Mouse (Mus musculus) forebrain, embryonic 12.5 days (tissue): ENCODE results near the gene Osgin1. TPM values are rescaled to one million over a fixed set of nuclear protein-coding genes. Genes with fewer than 3 reads are reported as not detected.
A peak's percentile ranks its signal among the peaks of the same experiment; 100 is the strongest.

Experiments
- ATAC-seq: fragments of 200-750 bp; cut with Nextera tagmentation; 2 replicates; pipeline ENCODE4 v1.8.0; 2017; ENCODE audit warnings: moderate TSS enrichment; ENCODE audit not compliant: low FRiP score
- H3K27ac ChIP-seq: fragments of 300-500 bp; sonication (generic); 2 replicates; pipeline ENCODE4 v1.5.1; 2016; ENCODE audit warnings: mild to moderate bottlenecking
- H3K27me3 ChIP-seq: fragments of 300-500 bp; sonication (generic); 2 replicates; pipeline ENCODE4 v1.6.1; 2016; ENCODE audit warnings: mild to moderate bottlenecking
- H3K36me3 ChIP-seq: fragments of 300-500 bp; sonication (generic); replicated peaks from 2 replicates; pipeline ENCODE4 v1.6.1; 2016; ENCODE audit warnings: mild to moderate bottlenecking
- H3K4me1 ChIP-seq: fragments of 300-500 bp; sonication (generic); 2 replicates; pipeline ENCODE4 v1.6.1; 2016
- H3K4me2 ChIP-seq: fragments of 300-500 bp; sonication (generic); 2 replicates; pipeline ENCODE4 v1.6.1; 2016; ENCODE audit warnings: mild to moderate bottlenecking, moderate library complexity
- H3K4me3 ChIP-seq: fragments of 300-500 bp; sonication (generic); replicated peaks from 2 replicates; pipeline ENCODE4 v1.5.1; 2016; ENCODE audit warnings: mild to moderate bottlenecking
- H3K9ac ChIP-seq: fragments of 300-500 bp; sonication (generic); 2 replicates; pipeline ENCODE4 v1.6.1; 2016; ENCODE audit warnings: mild to moderate bottlenecking
- H3K9me3 ChIP-seq: fragments of 300-500 bp; sonication (generic); 2 replicates; pipeline ENCODE4 v1.6.1; 2016
- WGBS: fragments of 180-500 bp; shearing (Covaris S2); methylation state at CpG from one replicate; pipeline ENCODE4 v1.1.7; 2016; 5-methylcytosine and 5-hydroxymethylcytosine counted together
- polyA plus RNA-seq: library from polyadenylated mRNA; unstranded; fragments of >200 nt; fragmentation: Nextera tagmentation; extraction: Ambion mirVana; gene quantifications from 2 replicates; pipeline ENCODE4 v1.2.1, GENCODE M21; 2016

Osgin1 gene
- 0.13 and 0.65 TPM in 2 replicates for polyA plus RNA-seq

GRCm38 (mm10) chr8:119433582-119434174 lies at the start of gene Osgin1:
Gene Osgin1 (plus strand): TSS chr8:119434124.
- Histone ChIP-seq H3K4me2 (no peak within 1 kb of the TSS), H3K27ac (no peak within 1 kb of the TSS), H3K36me3 (no peaks in the 10 kb centered on the region), H3K4me1 (peaks cover 5% of the 10 kb centered on the region; the same call in 1 of the 2 replicates), H3K9me3 (no peaks in the 10 kb centered on the region), H3K27me3 (no peaks in the 10 kb centered on the region), H3K9ac (no peak within 1 kb of the TSS), H3K4me3 (no peak within 1 kb of the TSS)
- no peak for ATAC-seq
- 91% methylated on average over 13 of the region's 13 CpGs for WGBS

GRCm38 (mm10) chr8:119384478-119384877 lies 49.4 kb upstream of the Osgin1 start:
- H3K4me2 ChIP-seq, result no peak overlapping the region
- no peaks in the 10 kb centered on the region for H3K4me1 ChIP-seq
- H3K36me3 ChIP-seq, result no peaks in the 10 kb centered on the region
- no peaks in the 10 kb centered on the region for H3K9me3 ChIP-seq
- no peak overlapping the region for H3K27ac ChIP-seq
- no peak overlapping the region for H3K4me3 ChIP-seq
- 23% methylated on average over 10 of the region's 10 CpGs for WGBS
- ATAC-seq, result 0 out of 2 replicates have a peak, but pooled peaks have one; percentile 20
- no peak overlapping the region for H3K9ac ChIP-seq
- peaks cover 8% of the 10 kb centered on the region; the same call in 1 of the 2 replicates for H3K27me3 ChIP-seq

- Histone ChIP-seq H3K27ac (no peak overlapping the region), H3K4me3 (no peak overlapping the region), H3K4me1 (no peaks in the 10 kb centered on the region), H3K9me3 (no peaks in the 10 kb centered on the region), H3K36me3 (no peaks in the 10 kb centered on the region), H3K27me3 (peaks cover 8% of the 10 kb centered on the region; the same call in 1 of the 2 replicates), H3K4me2 (no peak overlapping the region), H3K9ac (no peak overlapping the region)
- ATAC-seq, result no peak
- WGBS, result 81% methylated on average over 6 of the region's 6 CpGs
Measured at GRCm38 (mm10) chr8:119385854-119386253, 48.1 kb upstream of the Osgin1 start.

GRCm38 (mm10) chr8:119386988-119387387 lies 46.9 kb upstream of the Osgin1 start:
- Histone ChIP-seq H3K27me3 (peaks cover 8% of the 10 kb centered on the region; the same call in 1 of the 2 replicates), H3K9ac (no peak overlapping the region), H3K4me3 (no peak overlapping the region), H3K36me3 (no peaks in the 10 kb centered on the region), H3K27ac (no peak overlapping the region), H3K4me1 (no peaks in the 10 kb centered on the region), H3K4me2 (no peak overlapping the region), H3K9me3 (no peaks in the 10 kb centered on the region)
- 83% methylated on average over 6 of the region's 6 CpGs for WGBS
- no peak for ATAC-seq

GRCm38 (mm10) chr8:119394097-119394496 lies 39.8 kb upstream of the Osgin1 start:
- WGBS, result 79% methylated on average over 9 of the region's 9 CpGs
- Histone ChIP-seq H3K9me3 (no peaks in the 10 kb centered on the region), H3K4me1 (peaks cover 15% of the 10 kb centered on the region), H3K9ac (peak overlapping the region; percentile 93; the same call in 1 of the 2 replicates), H3K27me3 (0 out of 2 replicates have a peak, but pooled peaks cover 4% of the 10 kb centered on the region), H3K4me3 (peak overlapping the region; percentile 75), H3K4me2 (peak overlapping the region; percentile 100), H3K36me3 (no peaks in the 10 kb centered on the region; the same call in 1 of the 2 replicates), H3K27ac (0 out of 2 replicates have a peak overlapping the region, but pooled peaks have one; percentile 44)
- peak; percentile 15; the same call in 1 of the 2 replicates for ATAC-seq

GRCm38 (mm10) chr8:119394524-119395026 lies 39.3 kb upstream of the Osgin1 start, which contains the start of gene Mlycd:
Gene Mlycd (plus strand): TSS chr8:119394878.
- H3K27me3 ChIP-seq, result 0 out of 2 replicates have a peak, but pooled peaks cover 4% of the 10 kb centered on the region
- peak within 1 kb of the TSS; percentile 93 for H3K9ac ChIP-seq
- H3K4me3 ChIP-seq, result peak within 1 kb of the TSS; percentile 75
- peak; percentile 97 for ATAC-seq
- H3K36me3 ChIP-seq, result no peaks in the 10 kb centered on the region; the same call in 1 of the 2 replicates
- H3K9me3 ChIP-seq, result no peaks in the 10 kb centered on the region
- WGBS, result 2% methylated on average over 44 of the region's 44 CpGs
- peak within 1 kb of the TSS; percentile 89 for H3K27ac ChIP-seq
- peak within 1 kb of the TSS; percentile 100 for H3K4me2 ChIP-seq
- H3K4me1 ChIP-seq, result peaks cover 15% of the 10 kb centered on the region

GRCm38 (mm10) chr8:119395072-119395950 lies 38.6 kb upstream of the Osgin1 start:
- Histone ChIP-seq H3K36me3 (no peaks in the 10 kb centered on the region; the same call in 1 of the 2 replicates), H3K9ac (peak overlapping the region; percentile 93), H3K9me3 (no peaks in the 10 kb centered on the region), H3K27me3 (0 out of 2 replicates have a peak, but pooled peaks cover 4% of the 10 kb centered on the region), H3K4me2 (peak overlapping the region; percentile 100), H3K4me1 (peaks cover 15% of the 10 kb centered on the region), H3K27ac (peak overlapping the region; percentile 89), H3K4me3 (peak overlapping the region; percentile 75)
- peak; percentile 67 for ATAC-seq
- WGBS, result 6% methylated on average over 80 of the region's 83 CpGs

GRCm38 (mm10) chr8:119398558-119398957 lies 35.4 kb upstream of the Osgin1 start:
- no peak overlapping the region for H3K4me3 ChIP-seq
- H3K4me2 ChIP-seq, result no peak overlapping the region
- no peak overlapping the region for H3K9ac ChIP-seq
- H3K9me3 ChIP-seq, result no peaks in the 10 kb centered on the region
- H3K27me3 ChIP-seq, result no peaks in the 10 kb centered on the region
- WGBS, result 87% methylated on average over 9 of the region's 9 CpGs
- no peak for ATAC-seq
- H3K4me1 ChIP-seq, result peaks cover 15% of the 10 kb centered on the region
- H3K27ac ChIP-seq, result no peak overlapping the region
- H3K36me3 ChIP-seq, result peaks cover 6% of the 10 kb centered on the region; the same call in 1 of the 2 replicates

- no peaks in the 10 kb centered on the region for H3K27me3 ChIP-seq
- no peak overlapping the region for H3K4me3 ChIP-seq
- H3K4me2 ChIP-seq, result no peak overlapping the region
- H3K36me3 ChIP-seq, result peaks cover 8% of the 10 kb centered on the region; the same call in 1 of the 2 replicates
- H3K4me1 ChIP-seq, result peaks cover 12% of the 10 kb centered on the region
- WGBS, result 84% methylated on average over 6 of the region's 6 CpGs
- H3K9me3 ChIP-seq, result no peaks in the 10 kb centered on the region
- no peak for ATAC-seq
- no peak overlapping the region for H3K9ac ChIP-seq
- H3K27ac ChIP-seq, result no peak overlapping the region
Measured at GRCm38 (mm10) chr8:119399255-119399654, 34.7 kb upstream of the Osgin1 start.

GRCm38 (mm10) chr8:119400122-119400671 lies 33.7 kb upstream of the Osgin1 start:
- WGBS, result 87% methylated on average over 9 of the region's 9 CpGs
- Histone ChIP-seq H3K27ac (no peak overlapping the region), H3K9me3 (no peaks in the 10 kb centered on the region), H3K4me3 (no peak overlapping the region), H3K9ac (no peak overlapping the region), H3K27me3 (no peaks in the 10 kb centered on the region), H3K4me2 (no peak overlapping the region), H3K4me1 (peaks cover 9% of the 10 kb centered on the region), H3K36me3 (peaks cover 17% of the 10 kb centered on the region)
- no peak for ATAC-seq

GRCm38 (mm10) chr8:119400904-119401303 lies 33.0 kb upstream of the Osgin1 start:
- H3K36me3 ChIP-seq, result peaks cover 19% of the 10 kb centered on the region
- no peak for ATAC-seq
- 89% methylated on average over 3 of the region's 3 CpGs for WGBS

GRCm38 (mm10) chr8:119403912-119404311 lies 30.0 kb upstream of the Osgin1 start:
- Histone ChIP-seq H3K27me3 (no peaks in the 10 kb centered on the region), H3K36me3 (peaks cover 36% of the 10 kb centered on the region), H3K9me3 (no peaks in the 10 kb centered on the region), H3K4me2 (no peak overlapping the region), H3K4me3 (no peak overlapping the region), H3K4me1 (no peaks in the 10 kb centered on the region; the same call in 1 of the 2 replicates), H3K27ac (no peak overlapping the region), H3K9ac (no peak overlapping the region)
- ATAC-seq, result no peak
- WGBS, result 75% methylated on average over 10 of the region's 10 CpGs

More at GRCm38 (mm10) chr8:119400904-119401303, 33.0 kb upstream of the Osgin1 start:
- H3K4me3 ChIP-seq, result no peak overlapping the region
- no peaks in the 10 kb centered on the region for H3K27me3 ChIP-seq
- H3K9ac ChIP-seq, result no peak overlapping the region
- no peak overlapping the region for H3K27ac ChIP-seq
- H3K4me1 ChIP-seq, result peaks cover 2% of the 10 kb centered on the region
- H3K9me3 ChIP-seq, result no peaks in the 10 kb centered on the region
- H3K4me2 ChIP-seq, result no peak overlapping the region
